Mouse (Mus musculus) liver, adult 2 months (tissue): ENCODE measurements at regions not wholly inside any gene's neighbourhood (a gene's known extent, or its start where the extent isn't known, plus 50 kb on each side); places are given as distances from the start of the nearest gene placed in this dataset.

ENCODE experiments used
- CTCF ChIP-seq: fragments of 200-500 bp; IDR thresholded peaks from 2 replicates; pipeline ENCODE4 v1.5.1; 2011; ENCODE audit warnings: low read depth, low read length, control low read depth
- POLR2A ChIP-seq: fragments of 200-500 bp; IDR thresholded peaks from 2 replicates; pipeline ENCODE4 v1.6.1; 2011; ENCODE audit warnings: low read length, control low read depth; ENCODE audit not compliant: insufficient read depth; ENCODE audit errors: extremely low read depth

DNA sequence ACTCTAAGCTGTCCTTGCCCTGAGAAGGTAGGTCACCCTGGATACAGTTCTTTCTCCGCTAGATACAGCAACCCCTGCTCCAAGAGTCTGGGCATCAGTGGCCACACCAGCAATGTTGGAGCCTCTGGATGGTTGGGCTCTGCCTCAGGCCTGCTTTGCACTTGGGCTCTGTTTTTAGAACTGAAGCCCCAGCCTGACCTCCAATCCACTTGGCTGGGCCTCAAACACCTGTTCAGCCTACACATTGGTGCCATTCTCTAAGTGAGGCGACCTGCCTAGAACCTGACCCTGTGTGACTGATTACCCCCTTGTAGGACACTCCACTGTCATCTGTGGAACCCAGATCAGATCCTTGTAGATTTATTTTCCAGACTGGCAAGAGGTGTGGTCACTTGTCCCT, 289.8 kb downstream of the Gm826 start:
- no peak for TF ChIP-seq POLR2A
- no peak for TF ChIP-seq CTCF
